Comparison of ENCODE assay signal across 24 mouse cellular contexts in genomic region chr1:132436960-132437359, GRCm38 (mm10). TPM values are rescaled to one million over a fixed set of nuclear protein-coding genes. Genes with fewer than 3 reads are reported as not detected.
DNase-seq lines count a peak whose midpoint lies in the region; ATAC-seq and TF ChIP-seq lines count a peak whose summit lies in the region.
"Had no signal": no experiment of that assay in that cellular context is flagged by ENCODE, and none has a peak within 500 bp of the region (broad histone marks: within the 10 kb centered on the region; RNA-seq: fewer than 3 reads in every experiment).

No protein-coding gene starts in this region.

- intact Hi-C loops in heart, adult 2 months (cut with DNase I), result loop anchor here (2.0 to 5.0 kb wide), 2 partner anchors 20 to 40 kb away; partner anchors contain the start of genes Dstyk and Rbbp5
- intact Hi-C loops in heart, postnatal 14 days (cut with DNase I), result no loop called here

- H3K79me2 ChIP-seq in heart, adult 2 months (replicated peaks; ENCODE audit: control insufficient read depth, insufficient read depth, low read length), result 0 out of 2 replicates have a peak, but pooled peaks cover 3% of the 10 kb centered on the region

- H3K9me3 ChIP-seq in kidney, embryonic 16.5 days (ENCODE audit: low read length), result no peaks in the 10 kb centered on the region
- no peaks in the 10 kb centered on the region for H3K9me3 ChIP-seq in lung, postnatal 0 days (ENCODE audit: low read length)
- no peaks in the 10 kb centered on the region for H3K9me3 ChIP-seq in forebrain, postnatal 0 days (ENCODE audit: low read length)
- H3K9me3 ChIP-seq: embryonic facial prominence, embryonic 12.5 days; heart, embryonic 10.5 days; hindbrain, embryonic 15.5 days; liver, embryonic 13.5 days; stomach, embryonic 15.5 days had no signal

- no peak for TF ChIP-seq CTCF in heart, adult 2 months (IDR thresholded peaks at IDR 0.05)
- no peak for TF ChIP-seq CTCF in lung, postnatal 0 days (IDR thresholded peaks at IDR 0.05)
- no peak for TF ChIP-seq CTCF in forebrain, postnatal 0 days (IDR thresholded peaks at IDR 0.05; ENCODE audit: low read depth)

- no peaks in the 10 kb centered on the region for H3K27me3 ChIP-seq in heart, adult 2 months (ENCODE audit: control insufficient read depth, insufficient read depth, low read length)
- no peaks in the 10 kb centered on the region for H3K27me3 ChIP-seq in kidney, embryonic 16.5 days (ENCODE audit: insufficient read depth, low read length)
- H3K27me3 ChIP-seq in lung, postnatal 0 days (replicated peaks; ENCODE audit: insufficient read depth, low read length), result no peaks in the 10 kb centered on the region
- H3K27me3 ChIP-seq in forebrain, postnatal 0 days (ENCODE audit: insufficient read depth, low read length), result no peaks in the 10 kb centered on the region
- H3K27me3 ChIP-seq: embryonic facial prominence, embryonic 12.5 days; hindbrain, embryonic 15.5 days; limb, embryonic 13.5 days; liver, embryonic 13.5 days; midbrain, embryonic 12.5 days; Patski; stomach, embryonic 15.5 days had no signal

- peaks cover 22% of the 10 kb centered on the region for H3K4me1 ChIP-seq in heart, adult 2 months (ENCODE audit: control insufficient read depth, insufficient read depth, low read length)
- H3K4me1 ChIP-seq in kidney, embryonic 16.5 days (ENCODE audit: insufficient read depth, low read length), result peaks cover 1% of the 10 kb centered on the region
- peaks cover 9% of the 10 kb centered on the region for H3K4me1 ChIP-seq in lung, postnatal 0 days (ENCODE audit: insufficient read depth, low read depth, low read length)
- H3K4me1 ChIP-seq in forebrain, postnatal 0 days (ENCODE audit: insufficient read depth), result no peaks in the 10 kb centered on the region
- H3K4me1 ChIP-seq: liver, embryonic 13.5 days; midbrain, embryonic 12.5 days; stomach, embryonic 15.5 days had no signal

- no peak overlapping the region for H3K9ac ChIP-seq in heart, adult 2 months (ENCODE audit: low read depth, low read length)
- H3K9ac ChIP-seq in kidney, embryonic 16.5 days (replicated peaks; ENCODE audit: low read length), result no peak overlapping the region
- H3K9ac ChIP-seq in lung, postnatal 0 days (replicated peaks; ENCODE audit: low read depth), result no peak overlapping the region
- no peak overlapping the region for H3K9ac ChIP-seq in forebrain, postnatal 0 days
- H3K9ac ChIP-seq: embryonic facial prominence, embryonic 12.5 days; hindbrain, embryonic 15.5 days; limb, embryonic 13.5 days; liver, embryonic 13.5 days; lung, embryonic 14.5 days; midbrain, embryonic 12.5 days; stomach, embryonic 15.5 days had no signal

- 52% methylated on average over 1 of the region's 1 CpGs for WGBS in heart, adult 2 months
- WGBS in kidney, embryonic 16.5 days, result 86% methylated on average over 1 of the region's 1 CpGs
- WGBS in lung, postnatal 0 days, result 77% methylated on average over 1 of the region's 1 CpGs
- 65% methylated on average over 1 of the region's 1 CpGs for WGBS in forebrain, postnatal 0 days

- TF ChIP-seq EP300 in heart, adult 2 months (IDR thresholded peaks at IDR 0.05; ENCODE audit: insufficient read depth, low read depth, low read length), result no peak
- TF ChIP-seq EP300 in lung, postnatal 0 days (IDR thresholded peaks at IDR 0.05), result no peak

- peaks cover 29% of the 10 kb centered on the region for H3K36me3 ChIP-seq in heart, adult 2 months (ENCODE audit: control insufficient read depth, insufficient read depth, low read length)
- H3K36me3 ChIP-seq in kidney, embryonic 16.5 days (ENCODE audit: insufficient read depth, low read length), result peaks cover 28% of the 10 kb centered on the region
- H3K36me3 ChIP-seq in lung, postnatal 0 days (ENCODE audit: insufficient read depth, low read length), result peaks cover 8% of the 10 kb centered on the region
- peaks cover 27% of the 10 kb centered on the region; the same call in 1 of the 2 replicates for H3K36me3 ChIP-seq in forebrain, postnatal 0 days (ENCODE audit: insufficient read depth)

- ATAC-seq in kidney, embryonic 16.5 days (ENCODE audit: low FRiP score, low TSS enrichment), result peak; percentile 15; the same call in 1 of the 2 replicates
- 0 out of 2 replicates have a peak, but pooled peaks have one; percentile 11 for ATAC-seq in lung, postnatal 0 days
- ATAC-seq in granulocyte monocyte progenitor cell, adult 5-6 weeks (replicated peaks; ENCODE audit: poor library complexity, severe bottlenecking), result peak; percentile 26
- no peak for ATAC-seq in forebrain, postnatal 0 days
- ATAC-seq: forebrain, embryonic 14.5 days; Patski had no signal

- no peak overlapping the region for H3K4me2 ChIP-seq in kidney, embryonic 16.5 days (replicated peaks; ENCODE audit: low read depth, low read length)
- H3K4me2 ChIP-seq in lung, postnatal 0 days (replicated peaks; ENCODE audit: low read depth, low read length), result no peak overlapping the region
- H3K4me2 ChIP-seq in forebrain, postnatal 0 days (ENCODE audit: low read depth), result no peak overlapping the region
- H3K4me2 ChIP-seq: embryonic facial prominence, embryonic 12.5 days; hindbrain, embryonic 15.5 days; limb, embryonic 13.5 days; liver, embryonic 13.5 days; lung, embryonic 14.5 days; midbrain, embryonic 12.5 days; stomach, embryonic 15.5 days had no signal

- H3K27ac ChIP-seq in heart, adult 2 months, result peak overlapping the region; percentile 67
- peak overlapping the region; percentile 39; the same call in 1 of the 2 replicates for H3K27ac ChIP-seq in kidney, embryonic 16.5 days (ENCODE audit: low read length)
- H3K27ac ChIP-seq in lung, postnatal 0 days (ENCODE audit: low read length), result no peak overlapping the region; the same call in 1 of the 2 replicates
- H3K27ac ChIP-seq in forebrain, postnatal 0 days (ENCODE audit: low read depth, low read length), result no peak overlapping the region
- H3K27ac ChIP-seq: embryonic facial prominence, embryonic 12.5 days; heart, embryonic 10.5 days; hindbrain, embryonic 15.5 days; liver, embryonic 13.5 days; midbrain, embryonic 12.5 days; stomach, embryonic 15.5 days had no signal

- DNase-seq in heart, adult 2 months, result no peak
- DNase-seq in heart, postnatal 14 days, result no peak
- DNase-seq in kidney, postnatal 36 days, result no peak
- no peak for DNase-seq in lung, postnatal 0 days (ENCODE audit: low spot score)
- no peak for DNase-seq in lung, postnatal 4 days
- no peak for DNase-seq in forebrain, postnatal 0 days
- DNase-seq: cerebellum, adult 18-20 months; cerebellum, postnatal 14 days; kidney, adult 9 months; layer of hippocampus, postnatal 36 days; liver, embryonic 13.5 days; lung, embryonic 14.5 days; thymus, adult 2 months; thymus, postnatal 4 days had no signal

- no peak for TF ChIP-seq POLR2A in heart, adult 2 months (IDR thresholded peaks at IDR 0.05; ENCODE audit: insufficient read depth, low read depth, low read length)

- no peak overlapping the region for H3K4me3 ChIP-seq in heart, adult 2 months
- no peak overlapping the region for H3K4me3 ChIP-seq in kidney, embryonic 16.5 days (ENCODE audit: low read length)
- H3K4me3 ChIP-seq in lung, postnatal 0 days (ENCODE audit: low read depth, low read length), result no peak overlapping the region
- no peak overlapping the region for H3K4me3 ChIP-seq in forebrain, postnatal 0 days (ENCODE audit: low read depth, low read length)
- H3K4me3 ChIP-seq: embryonic facial prominence, embryonic 12.5 days; heart, embryonic 10.5 days; hindbrain, embryonic 15.5 days; limb, embryonic 13.5 days; liver, embryonic 13.5 days; midbrain, embryonic 12.5 days; stomach, embryonic 15.5 days had no signal

RNA-seq across cellular contexts. Expression of gene Dstyk, which starts 19.6 kb away (rescaled TPM):
- 10 to 100 TPM; 14.6 to 16.0 TPM for total RNA-seq in heart, adult 2 months (2021)
- 8.9 and 24.1 TPM in 2 replicates for polyA plus RNA-seq in heart, adult 2 months (2012; rRNA removed)
- 10 to 100 TPM; 17.7 to 19.0 TPM for total RNA-seq in heart, postnatal 14 days (2021)
- polyA plus RNA-seq in kidney, embryonic 16.5 days (2015; fragmentation: Nextera tagmentation; extraction: Ambion mirVana), result 16.9 and 18.6 TPM in 2 replicates
- polyA plus RNA-seq in lung, postnatal 0 days (2015; fragmentation: Nextera tagmentation; extraction: Ambion mirVana), result 12.2 and 14.4 TPM in 2 replicates
- 16.4 and 19.2 TPM in 2 replicates for total RNA-seq in granulocyte monocyte progenitor cell, adult 5-6 weeks (2014; fragmentation: Nextera tagmentation)
- total RNA-seq in granulocyte monocyte progenitor cell, adult 5-6 weeks (2017), result 18.1 and 43.1 TPM in 2 replicates
- total RNA-seq in forebrain, postnatal 0 days (2014; rRNA removed), result 18.3 and 18.9 TPM in 2 replicates
- 4.8 and 6.0 TPM in 2 replicates for polyA plus RNA-seq in forebrain, postnatal 0 days (2015; fragmentation: Nextera tagmentation; extraction: Ambion mirVana)

RNA-seq across cellular contexts. Expression of gene Rbbp5, which starts 40.2 kb away (rescaled TPM):
- total RNA-seq in heart, adult 2 months (2021), result 10 to 100 TPM; 21.6 to 24.5 TPM
- polyA plus RNA-seq in heart, adult 2 months (2012; rRNA removed), result 16.7 and 27.5 TPM in 2 replicates
- total RNA-seq in heart, postnatal 14 days (2021), result 10 to 100 TPM; 21.5 to 23.0 TPM
- polyA plus RNA-seq in kidney, embryonic 16.5 days (2015; fragmentation: Nextera tagmentation; extraction: Ambion mirVana), result 46.6 and 50.1 TPM in 2 replicates
- polyA plus RNA-seq in lung, postnatal 0 days (2015; fragmentation: Nextera tagmentation; extraction: Ambion mirVana), result 16.5 and 18.6 TPM in 2 replicates
- 61.6 and 73.4 TPM in 2 replicates for total RNA-seq in granulocyte monocyte progenitor cell, adult 5-6 weeks (2014; fragmentation: Nextera tagmentation)
- 52.7 and 57.8 TPM in 2 replicates for total RNA-seq in granulocyte monocyte progenitor cell, adult 5-6 weeks (2017)
- 33.6 and 33.7 TPM in 2 replicates for total RNA-seq in forebrain, postnatal 0 days (2014; rRNA removed)
- polyA plus RNA-seq in forebrain, postnatal 0 days (2015; fragmentation: Nextera tagmentation; extraction: Ambion mirVana), result 22.8 and 24.7 TPM in 2 replicates

RNA-seq across cellular contexts. Expression of gene Tmcc2, which starts 45.9 kb away (rescaled TPM):
- total RNA-seq in heart, adult 2 months (2021), result 10 to 100 TPM; 21.9 to 25.4 TPM
- 17.5 and 19.4 TPM in 2 replicates for polyA plus RNA-seq in heart, adult 2 months (2012; rRNA removed)
- total RNA-seq in heart, postnatal 14 days (2021), result 10 to 100 TPM; 14.8 to 15.4 TPM
- 8.3 and 8.6 TPM in 2 replicates for polyA plus RNA-seq in kidney, embryonic 16.5 days (2015; fragmentation: Nextera tagmentation; extraction: Ambion mirVana)
- polyA plus RNA-seq in lung, postnatal 0 days (2015; fragmentation: Nextera tagmentation; extraction: Ambion mirVana), result 28.8 and 37.2 TPM in 2 replicates
- total RNA-seq in granulocyte monocyte progenitor cell, adult 5-6 weeks (2014; fragmentation: Nextera tagmentation), result 1.5 and 6.2 TPM in 2 replicates
- total RNA-seq in granulocyte monocyte progenitor cell, adult 5-6 weeks (2017), result 3.7 and 4.2 TPM in 2 replicates
- total RNA-seq in forebrain, postnatal 0 days (2014; rRNA removed), result 104 TPM in 2 replicates
- polyA plus RNA-seq in forebrain, postnatal 0 days (2015; fragmentation: Nextera tagmentation; extraction: Ambion mirVana), result 37.4 and 41.9 TPM in 2 replicates

Comparison
In these comparisons a context has a peak if more than half of its experiments do, and no peak if none do; other contexts are left out.
1. H3K27ac ChIP-seq: peak in heart, adult 2 months (single experiment) and kidney, embryonic 16.5 days (single experiment); none in lung, postnatal 0 days (single experiment) and forebrain, postnatal 0 days (single experiment).